In genomic region chr8:64790418-64790817, GRCm38 (mm10) we compare ENCODE assay signal across 23 mouse cellular contexts. TPM values are rescaled to one million over a fixed set of nuclear protein-coding genes. Genes with fewer than 3 reads are reported as not detected.
DNase-seq lines count a peak whose midpoint lies in the region; ATAC-seq and TF ChIP-seq lines count a peak whose summit lies in the region.
"Had no signal": no experiment of that assay in that cellular context is flagged by ENCODE, and none has a peak within 500 bp of the region (broad histone marks: within the 10 kb centered on the region; RNA-seq: fewer than 3 reads in every experiment).

No protein-coding gene starts in this region.

- no peak overlapping the region for H3K4me2 ChIP-seq in intestine, embryonic 15.5 days (replicated peaks)
- H3K4me2 ChIP-seq in intestine, embryonic 16.5 days (ENCODE audit: low read depth, low read length) = no peak overlapping the region
- H3K4me2 ChIP-seq in liver, embryonic 15.5 days = no peak overlapping the region
- H3K4me2 ChIP-seq: embryonic facial prominence, embryonic 15.5 days; heart, embryonic 11.5 days; heart, embryonic 15.5 days had no signal

- no peaks in the 10 kb centered on the region for H3K27me3 ChIP-seq in liver, adult 2 months (ENCODE audit: control insufficient read depth, insufficient read depth, low read length)
- H3K27me3 ChIP-seq in intestine, embryonic 15.5 days (replicated peaks) = no peaks in the 10 kb centered on the region
- H3K27me3 ChIP-seq in intestine, embryonic 16.5 days (replicated peaks; ENCODE audit: control insufficient read depth, insufficient read depth, low read length) = no peaks in the 10 kb centered on the region
- H3K27me3 ChIP-seq in liver, embryonic 15.5 days = no peaks in the 10 kb centered on the region
- H3K27me3 ChIP-seq: embryonic facial prominence, embryonic 15.5 days; heart, embryonic 15.5 days had no signal

- TF ChIP-seq CTCF in liver, adult 2 months (IDR thresholded peaks at IDR 0.05; ENCODE audit: low read depth, low read length) = no peak

- peak overlapping the region; percentile 82 for H3K27ac ChIP-seq in liver, adult 2 months (replicated peaks; ENCODE audit: insufficient read depth, low read depth, low read length)
- peak overlapping the region; percentile 27; the same call in 1 of the 2 replicates for H3K27ac ChIP-seq in intestine, embryonic 15.5 days
- peak overlapping the region; percentile 14; the same call in 1 of the 2 replicates for H3K27ac ChIP-seq in intestine, embryonic 16.5 days (ENCODE audit: low read length)
- H3K27ac ChIP-seq in liver, embryonic 15.5 days (replicated peaks) = peak overlapping the region; percentile 64; the same call in 1 of the 2 replicates
- H3K27ac ChIP-seq: embryonic facial prominence, embryonic 15.5 days; forebrain, embryonic 10.5 days; heart, embryonic 15.5 days had no signal

- no peaks in the 10 kb centered on the region for H3K9me3 ChIP-seq in intestine, embryonic 15.5 days
- no peaks in the 10 kb centered on the region for H3K9me3 ChIP-seq in intestine, embryonic 16.5 days (ENCODE audit: control insufficient read depth, low read length)
- no peaks in the 10 kb centered on the region for H3K9me3 ChIP-seq in liver, embryonic 15.5 days (replicated peaks)
- H3K9me3 ChIP-seq: embryonic facial prominence, embryonic 15.5 days; forebrain, embryonic 10.5 days; heart, embryonic 15.5 days had no signal

- peaks cover 19% of the 10 kb centered on the region; the same call in 1 of the 2 replicates for H3K79me2 ChIP-seq in liver, adult 2 months (ENCODE audit: control insufficient read depth, insufficient read depth, low read length)

- H3K4me3 ChIP-seq in liver, adult 2 months (ENCODE audit: insufficient read depth, low read depth, low read length) = no peak overlapping the region
- H3K4me3 ChIP-seq in intestine, embryonic 15.5 days (replicated peaks) = no peak overlapping the region
- H3K4me3 ChIP-seq in intestine, embryonic 16.5 days (ENCODE audit: low read length) = no peak overlapping the region
- no peak overlapping the region for H3K4me3 ChIP-seq in liver, embryonic 15.5 days (replicated peaks)
- H3K4me3 ChIP-seq: embryonic facial prominence, embryonic 15.5 days; erythroblast, embryonic 14.5 days; forebrain, embryonic 10.5 days; gastrocnemius, adult 2 months; heart, embryonic 15.5 days had no signal

- peaks cover 14% of the 10 kb centered on the region for H3K4me1 ChIP-seq in liver, adult 2 months (ENCODE audit: control insufficient read depth, insufficient read depth, low read length)
- no peaks in the 10 kb centered on the region for H3K4me1 ChIP-seq in intestine, embryonic 15.5 days (replicated peaks)
- H3K4me1 ChIP-seq in intestine, embryonic 16.5 days (ENCODE audit: control insufficient read depth, insufficient read depth, low read length) = peaks cover 10% of the 10 kb centered on the region; the same call in 1 of the 2 replicates
- peaks cover 19% of the 10 kb centered on the region for H3K4me1 ChIP-seq in liver, embryonic 15.5 days (replicated peaks)
- H3K4me1 ChIP-seq: embryonic facial prominence, embryonic 15.5 days had no signal

- peak; percentile 57 for ATAC-seq in intestine, embryonic 15.5 days
- ATAC-seq in intestine, embryonic 16.5 days = peak; percentile 71
- ATAC-seq in liver, embryonic 15.5 days (ENCODE audit: insufficient read depth) = peak; percentile 57; the same call in 1 of the 2 replicates
- ATAC-seq: forebrain, embryonic 14.5 days had no signal

- no peaks in the 10 kb centered on the region for H3K36me3 ChIP-seq in liver, adult 2 months (ENCODE audit: control insufficient read depth, insufficient read depth, low read length)
- H3K36me3 ChIP-seq in intestine, embryonic 15.5 days = no peaks in the 10 kb centered on the region
- no peaks in the 10 kb centered on the region for H3K36me3 ChIP-seq in intestine, embryonic 16.5 days (ENCODE audit: control insufficient read depth, insufficient read depth, low read length)
- H3K36me3 ChIP-seq in liver, embryonic 15.5 days (replicated peaks) = no peaks in the 10 kb centered on the region
- H3K36me3 ChIP-seq: embryonic facial prominence, embryonic 15.5 days; forebrain, embryonic 10.5 days; heart, embryonic 15.5 days had no signal

- no peak overlapping the region for H3K9ac ChIP-seq in liver, adult 2 months (ENCODE audit: low read depth, low read length)
- H3K9ac ChIP-seq in intestine, embryonic 15.5 days = no peak overlapping the region
- no peak overlapping the region for H3K9ac ChIP-seq in intestine, embryonic 16.5 days (ENCODE audit: low read depth, low read length)
- no peak overlapping the region for H3K9ac ChIP-seq in liver, embryonic 15.5 days
- H3K9ac ChIP-seq: embryonic facial prominence, embryonic 15.5 days; heart, embryonic 15.5 days had no signal

- no peak for TF ChIP-seq POLR2A in liver, adult 2 months (IDR thresholded peaks at IDR 0.05; ENCODE audit: extremely low read depth, insufficient read depth, low read length)

- 19% methylated on average over 2 of the region's 2 CpGs for WGBS in liver, adult 2 months
- WGBS in intestine, embryonic 15.5 days = 39% methylated on average over 2 of the region's 2 CpGs
- 31% methylated on average over 2 of the region's 2 CpGs for WGBS in intestine, embryonic 16.5 days
- WGBS in liver, embryonic 15.5 days (ENCODE audit: insufficient replicate concordance) = 72% methylated on average over 2 of the region's 2 CpGs

- DNase-seq in liver, adult 2 months (ENCODE audit: extremely low read depth, low read depth, low spot score) = peak; percentile 92
- DNase-seq in liver = no peak
- no peak for DNase-seq in lung, adult 18-20 months
- DNase-seq in Muller cell, postnatal 12 days (ENCODE audit: inconsistent ontology term) = no peak
- no peak for DNase-seq in urinary bladder, postnatal 4 days (ENCODE audit: low spot score in 2 of 2)
- DNase-seq: adrenal gland, postnatal 10 days; cerebellum, adult 11 months; cerebellum, adult 8-10 months; cerebellum, postnatal 14 days; embryo, embryonic 11 days; gastrocnemius, adult 2 months; gastrocnemius, postnatal 36 days; heart, adult 18-20 months; heart, postnatal 14 days had no signal

RNA-seq across cellular contexts. Expression of gene Msmo1, which starts 56.8 kb away (rescaled TPM):
- 262 and 352 TPM in 2 replicates for total RNA-seq in liver, adult 2 months (2014; rRNA removed)
- 84.3 and 87.0 TPM in 2 replicates for polyA plus RNA-seq in liver, adult 2 months (2012; rRNA removed)
- polyA plus RNA-seq in intestine, embryonic 15.5 days (2015; fragmentation: Nextera tagmentation; extraction: Ambion mirVana) = 193 and 213 TPM in 2 replicates
- 210 and 225 TPM in 2 replicates for polyA plus RNA-seq in intestine, embryonic 16.5 days (2015; fragmentation: Nextera tagmentation; extraction: Ambion mirVana)
- polyA plus RNA-seq in liver, embryonic 15.5 days (2015; fragmentation: Nextera tagmentation; extraction: Ambion mirVana) = 107 and 121 TPM in 2 replicates

RNA-seq across cellular contexts. Expression of gene Klhl2, which starts 59.4 kb away (rescaled TPM):
- total RNA-seq in liver, adult 2 months (2014; rRNA removed) = 26.5 and 31.0 TPM in 2 replicates
- 10.1 and 11.4 TPM in 2 replicates for polyA plus RNA-seq in liver, adult 2 months (2012; rRNA removed)
- polyA plus RNA-seq in intestine, embryonic 15.5 days (2015; fragmentation: Nextera tagmentation; extraction: Ambion mirVana) = 19.5 and 21.4 TPM in 2 replicates
- 5.1 and 5.6 TPM in 2 replicates for polyA plus RNA-seq in intestine, embryonic 16.5 days (2015; fragmentation: Nextera tagmentation; extraction: Ambion mirVana)
- polyA plus RNA-seq in liver, embryonic 15.5 days (2015; fragmentation: Nextera tagmentation; extraction: Ambion mirVana) = 3.7 and 3.8 TPM in 2 replicates

Comparison
In these comparisons a context has a peak if more than half of its experiments do, and no peak if none do; other contexts are left out.
1. H3K27ac ChIP-seq: peak in every context shown above with its lines; median percentile 82 in liver, adult 2 months; 64 in liver, embryonic 15.5 days; 27 in intestine, embryonic 15.5 days; 14 in intestine, embryonic 16.5 days.